Mouse (Mus musculus) layer of hippocampus, adult 11-12 months (tissue): ENCODE results near the gene Pkdcc.
A peak's percentile ranks its signal among the peaks of the same experiment; 100 is the strongest.

Experiments
- DNase-seq: peaks from one replicate; pipeline ENCODE4 v3.0.0; 2022; ENCODE audit warnings: low spot score

Pkdcc gene

DNA sequence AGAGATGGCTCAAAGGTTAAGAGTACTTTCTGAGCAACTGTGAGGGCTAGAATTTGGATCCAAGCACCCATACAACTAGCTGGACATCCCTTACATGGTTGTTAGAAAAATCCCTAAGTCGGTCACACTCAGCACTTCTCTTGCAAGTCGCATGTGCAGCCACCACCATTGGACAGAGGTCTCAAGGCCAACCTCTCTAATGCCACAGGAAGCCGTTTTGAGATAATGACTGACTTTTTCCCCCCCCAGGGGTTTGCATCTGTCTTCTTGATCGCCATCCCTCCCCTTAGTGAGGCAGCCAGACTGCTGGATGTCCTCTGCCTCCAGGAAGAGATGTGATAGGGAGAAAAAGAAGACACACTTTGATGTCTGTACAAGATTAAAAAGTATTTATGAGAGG, 32.1 kb downstream of the Pkdcc start:
- no peak for DNase-seq

DNA sequence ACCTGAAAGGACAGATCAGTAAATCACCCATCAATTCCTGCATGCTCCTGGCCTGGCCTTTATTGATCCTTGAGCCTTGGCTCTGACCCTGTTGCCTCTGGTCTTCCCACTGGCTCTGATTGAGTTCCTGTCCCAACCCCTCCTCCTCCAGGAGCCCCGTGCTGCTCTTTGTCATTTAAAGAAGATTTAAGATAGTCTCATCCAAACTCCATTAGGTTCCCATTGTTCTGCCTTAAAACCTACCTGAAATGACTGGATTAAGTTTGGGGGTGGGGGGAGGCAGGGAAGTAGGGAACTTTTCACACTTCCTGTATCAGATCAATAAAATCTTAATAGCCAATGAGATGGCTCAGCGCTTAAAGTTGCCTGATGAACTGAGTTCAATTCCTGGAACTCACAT, 33.4 kb downstream of the Pkdcc start:
- DNase-seq: no peak

DNA sequence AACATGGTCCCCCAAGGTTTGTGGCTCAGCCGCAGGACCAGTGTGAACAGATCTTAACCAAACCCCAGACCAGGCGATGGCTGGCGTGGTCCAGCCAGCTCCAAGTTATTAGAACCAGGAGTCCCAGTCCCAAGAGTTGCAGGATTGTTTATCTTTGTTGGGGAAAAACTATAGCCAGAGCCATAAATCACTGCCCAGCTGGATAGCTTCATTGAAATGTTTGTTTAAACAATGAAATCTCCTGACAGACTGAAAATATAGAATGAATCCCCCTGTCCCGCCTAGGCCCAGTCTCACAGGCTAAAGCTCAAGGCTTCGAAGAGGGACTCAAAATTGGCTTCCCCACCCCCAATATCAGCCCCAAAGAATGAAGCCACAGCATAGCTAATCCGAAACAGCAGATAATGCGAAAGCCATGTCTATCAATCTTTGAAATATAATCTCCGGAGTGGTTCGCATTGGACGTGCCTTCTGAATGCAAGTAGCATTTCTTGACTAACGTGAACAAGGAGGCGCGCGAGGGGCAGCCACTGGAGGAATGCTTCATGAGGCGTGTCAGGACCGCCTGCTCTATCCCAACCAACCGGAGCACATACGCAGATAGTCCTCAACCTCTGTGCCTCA, 35.9 kb downstream of the Pkdcc start:
- no peak for DNase-seq

DNA sequence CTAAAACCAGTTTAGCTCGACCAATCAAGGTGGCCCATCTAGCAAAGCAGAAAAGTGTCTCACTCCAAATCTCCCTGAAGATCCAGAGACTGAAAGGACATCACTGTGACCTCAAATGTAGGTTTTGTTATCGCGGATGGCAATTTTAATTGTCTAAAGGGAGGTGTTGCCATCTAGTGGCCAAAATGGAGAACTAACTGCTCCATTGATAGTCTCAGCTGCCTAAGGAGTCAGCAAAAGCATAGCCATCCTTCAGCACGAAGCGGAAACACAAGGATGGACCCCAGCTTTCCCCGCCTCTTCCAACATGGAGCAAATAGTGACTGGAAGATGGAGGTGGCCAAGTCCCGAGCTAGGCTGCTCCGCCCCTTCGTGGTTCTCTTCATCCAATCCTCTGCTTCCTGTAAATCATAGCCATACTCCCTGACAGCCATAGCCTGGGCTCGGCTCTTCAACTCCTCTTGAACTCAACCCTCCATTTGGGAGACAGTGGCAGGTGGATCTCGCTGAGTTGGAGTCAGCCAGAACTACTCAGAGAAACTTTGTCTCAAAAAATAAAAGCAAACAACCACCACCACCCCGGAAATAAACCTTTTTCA, 38.1 kb downstream of the Pkdcc start:
- DNase-seq: peak; percentile 65

DNA sequence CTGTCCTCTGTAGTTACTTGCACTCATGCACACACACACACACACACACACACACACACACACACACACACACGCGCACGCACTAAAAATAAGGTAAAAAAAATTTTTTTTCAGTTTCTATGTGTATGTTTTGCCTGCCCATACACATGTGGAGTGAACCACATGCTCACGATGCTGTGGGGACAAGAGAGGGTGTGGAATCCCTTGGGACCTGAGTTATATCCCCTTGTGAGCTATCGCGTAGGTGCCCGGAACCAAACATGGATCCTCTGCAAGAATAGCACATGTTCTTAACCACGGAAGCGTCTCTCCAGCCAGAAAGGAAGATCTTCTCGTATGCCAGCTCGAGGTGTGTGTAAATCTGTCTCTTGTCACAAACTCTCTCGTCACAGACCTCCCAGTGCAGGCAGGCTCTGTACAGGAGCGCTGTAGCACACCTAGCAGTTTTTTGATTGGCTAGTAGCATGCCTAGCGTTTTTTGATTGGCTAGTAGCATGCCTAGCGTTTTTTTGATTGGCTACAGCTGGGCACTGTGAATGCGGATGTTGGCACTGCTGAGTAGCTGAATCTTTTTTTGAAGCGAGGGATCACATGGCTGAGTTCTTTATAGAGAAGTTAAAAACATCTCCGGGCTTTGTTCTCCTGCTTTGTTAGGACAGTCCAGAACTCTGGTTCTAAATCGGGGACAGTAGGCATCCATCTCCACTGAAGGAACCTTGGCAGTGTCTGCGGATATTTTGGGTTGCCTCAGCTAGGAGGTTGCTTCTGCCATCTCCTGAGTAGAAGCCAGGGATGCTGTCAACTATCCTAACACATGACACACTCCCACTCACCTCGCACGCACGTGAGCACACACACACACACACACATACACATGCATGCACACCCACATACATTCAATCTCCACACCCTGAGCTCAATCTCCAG, 52.4 kb downstream of the Pkdcc start:
- DNase-seq: peak; percentile 86

DNA sequence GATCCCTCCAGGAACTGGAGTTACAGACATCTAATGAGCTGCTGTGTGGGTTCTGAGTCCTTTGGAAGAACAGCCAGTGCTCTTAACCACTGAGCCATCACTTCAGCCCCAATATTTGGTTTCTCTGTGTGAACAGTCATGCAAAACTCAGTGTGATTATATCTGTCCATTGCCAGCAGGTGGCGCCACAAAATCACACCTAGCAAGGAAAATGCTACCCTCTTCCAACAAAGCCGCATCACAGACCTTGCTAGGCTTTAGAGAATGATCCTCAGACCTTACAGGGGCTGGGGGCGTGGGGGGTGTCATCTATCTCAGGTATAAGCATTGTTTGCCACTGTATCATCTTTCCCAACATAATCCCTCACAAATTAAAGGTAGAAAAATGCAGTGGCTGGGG, 56.4 kb downstream of the Pkdcc start:
- DNase-seq: peak; percentile 71

DNA sequence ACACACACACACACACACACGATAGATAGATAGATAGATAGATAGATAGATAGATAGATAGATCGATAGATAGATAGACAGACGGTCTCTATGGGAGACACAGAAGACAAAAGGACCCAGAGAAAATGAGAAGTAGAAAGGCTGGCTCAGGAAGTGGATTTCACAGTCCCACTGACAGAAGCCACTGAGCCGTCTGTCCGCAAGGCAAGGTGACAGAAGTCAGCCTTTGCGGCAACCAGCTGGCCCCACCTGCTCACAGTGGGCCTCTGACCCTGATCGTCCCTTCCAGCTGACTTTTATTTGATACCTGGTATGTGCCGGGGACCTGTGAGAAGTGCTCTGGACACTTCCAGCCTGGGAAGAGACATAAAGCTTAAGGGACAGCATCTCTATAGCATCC, 57.5 kb downstream of the Pkdcc start:
- DNase-seq: no peak

DNA sequence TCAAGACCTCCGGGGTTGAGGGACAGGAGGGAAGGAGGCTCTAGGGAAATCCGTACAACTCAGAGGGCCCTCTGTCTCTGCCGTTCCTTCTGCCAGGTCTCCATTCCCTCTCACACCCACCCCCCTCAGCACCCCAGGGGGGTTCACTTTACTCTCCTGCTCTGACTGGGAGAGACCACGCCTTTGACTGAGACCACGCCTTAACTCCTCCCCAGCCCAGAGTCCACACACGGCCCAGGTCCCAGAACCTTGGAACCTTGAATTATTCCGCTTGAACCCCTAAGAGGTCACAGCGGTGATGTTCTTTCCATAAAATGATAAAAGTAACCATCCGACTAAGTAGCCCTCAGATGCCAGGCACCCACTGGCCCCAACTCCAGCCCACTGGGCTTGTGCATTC, 58.5 kb downstream of the Pkdcc start:
- no peak for DNase-seq

DNA sequence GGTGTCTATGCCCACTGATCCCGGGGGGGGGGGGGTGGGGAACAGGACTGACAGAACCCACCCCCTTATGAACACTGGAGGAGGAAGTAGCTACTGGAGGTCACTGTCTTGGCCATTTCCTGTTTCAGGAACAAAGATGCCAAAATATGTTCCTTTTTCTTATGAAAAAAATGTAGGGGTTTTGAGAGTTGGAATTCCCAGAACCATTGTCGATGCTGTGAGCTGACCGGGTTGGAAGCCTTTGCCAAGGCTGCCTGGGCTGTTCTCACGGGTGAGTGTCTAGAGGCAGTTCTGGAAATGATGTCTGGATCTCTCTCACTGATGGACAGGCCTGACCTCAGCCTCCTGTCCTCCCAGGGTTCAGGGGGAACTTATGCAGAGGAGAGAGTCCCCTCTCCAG, 59.0 kb downstream of the Pkdcc start:
- DNase-seq: no peak
